ENCODE assay signal across 19 mouse cellular contexts in genomic region chr9:42048542-42048941, GRCm38 (mm10).
DNase-seq lines count a peak whose midpoint lies in the region; ATAC-seq and TF ChIP-seq lines count a peak whose summit lies in the region.
"Had no signal": no experiment of that assay in that cellular context is flagged by ENCODE, and none has a peak within 500 bp of the region (broad histone marks: within the 10 kb centered on the region; RNA-seq: fewer than 3 reads in every experiment).

No protein-coding gene starts in this region.

- H3K36me3 ChIP-seq in forebrain, embryonic 14.5 days (ENCODE audit: control insufficient read depth, insufficient read depth, low read length): peaks cover 9% of the 10 kb centered on the region
- H3K36me3 ChIP-seq in forebrain, embryonic 10.5 days (replicated peaks): no peaks in the 10 kb centered on the region
- H3K36me3 ChIP-seq in heart, embryonic 13.5 days: 0 out of 2 replicates have a peak, but pooled peaks cover 4% of the 10 kb centered on the region
- H3K36me3 ChIP-seq in midbrain, embryonic 14.5 days (ENCODE audit: control insufficient read depth, insufficient read depth, low read length): no peaks in the 10 kb centered on the region
- H3K36me3 ChIP-seq in midbrain, postnatal 0 days (ENCODE audit: insufficient read depth, low read length): peaks cover 7% of the 10 kb centered on the region; the same call in 1 of the 2 replicates
- H3K36me3 ChIP-seq: G1E had no signal

- intact Hi-C loops in gastrocnemius, adult 2 months (cut with DNase I): loop anchor here (5.0 kb wide), 1 partner anchor 41 kb away; no protein-coding TSS in a partner anchor

- 3% methylated on average over 2 of the region's 2 CpGs for WGBS in forebrain, embryonic 14.5 days
- whole genome bisulfite sequencing in forebrain, embryonic 10.5 days: 33% methylated on average over 2 of the region's 2 CpGs
- WGBS in heart, embryonic 13.5 days: 25% methylated on average over 2 of the region's 2 CpGs
- WGBS in midbrain, embryonic 14.5 days: 21% methylated on average over 2 of the region's 2 CpGs
- WGBS in midbrain, postnatal 0 days: 16% methylated on average over 2 of the region's 2 CpGs

- no peaks in the 10 kb centered on the region for H3K27me3 ChIP-seq in forebrain, embryonic 14.5 days (replicated peaks; ENCODE audit: control insufficient read depth, insufficient read depth, low read length)
- H3K27me3 ChIP-seq in forebrain, embryonic 10.5 days (ENCODE audit: poor library complexity, severe bottlenecking): peaks cover 94% of the 10 kb centered on the region
- H3K27me3 ChIP-seq in heart, embryonic 13.5 days (replicated peaks): peaks cover 15% of the 10 kb centered on the region
- H3K27me3 ChIP-seq in midbrain, embryonic 14.5 days (ENCODE audit: control insufficient read depth, insufficient read depth, low read length): no peaks in the 10 kb centered on the region
- no peaks in the 10 kb centered on the region for H3K27me3 ChIP-seq in midbrain, postnatal 0 days (ENCODE audit: insufficient read depth, low read length)
- H3K27me3 ChIP-seq: embryonic facial prominence, embryonic 15.5 days had no signal

- H3K27ac ChIP-seq in forebrain, embryonic 14.5 days (ENCODE audit: low read depth, low read length): no peak overlapping the region
- H3K27ac ChIP-seq in forebrain, embryonic 10.5 days: no peak overlapping the region
- H3K27ac ChIP-seq in heart, embryonic 13.5 days (replicated peaks): no peak overlapping the region
- no peak overlapping the region for H3K27ac ChIP-seq in midbrain, embryonic 14.5 days (replicated peaks; ENCODE audit: low read depth, low read length)
- H3K27ac ChIP-seq in midbrain, postnatal 0 days (ENCODE audit: low read depth, low read length): no peak overlapping the region
- H3K27ac ChIP-seq in gastrocnemius, adult 2 months: no peak overlapping the region
- H3K27ac ChIP-seq: embryonic facial prominence, embryonic 15.5 days had no signal

- DNase-seq in forebrain, embryonic 14.5 days (ENCODE audit: low spot score): peak; percentile 44
- no peak for DNase-seq in forebrain, embryonic 10.5 days (ENCODE audit: extremely low spot score, low spot score)
- no peak for DNase-seq in heart, postnatal 4 days
- DNase-seq in midbrain, embryonic 14.5 days: peak; percentile 53
- DNase-seq in midbrain, postnatal 0 days (ENCODE audit: low spot score): no peak
- DNase-seq in gastrocnemius, adult 2 months: no peak
- DNase-seq: adrenal gland, adult 8-10 months; adrenal gland, postnatal 36 days; cerebellum, adult 11 months; embryo, embryonic 11 days; gastrocnemius, postnatal 14 days had no signal

- ATAC-seq in forebrain, embryonic 14.5 days: no peak
- ATAC-seq in heart, embryonic 13.5 days (ENCODE audit: extremely low read depth, insufficient number of reproducible peaks, low FRiP score, low TSS enrichment): no peak
- no peak for ATAC-seq in midbrain, embryonic 14.5 days (ENCODE audit: low FRiP score, low TSS enrichment)
- ATAC-seq in midbrain, postnatal 0 days (ENCODE audit: low FRiP score): no peak
- ATAC-seq: CD4-positive, CD25-positive, alpha-beta regulatory T cell, adult 4 months; forebrain, embryonic 16.5 days; intestine, embryonic 16.5 days had no signal

- peaks cover 16% of the 10 kb centered on the region for H3K4me1 ChIP-seq in forebrain, embryonic 14.5 days (ENCODE audit: control insufficient read depth, insufficient read depth, low read length)
- H3K4me1 ChIP-seq in forebrain, embryonic 10.5 days: peaks cover 22% of the 10 kb centered on the region
- peaks cover 24% of the 10 kb centered on the region for H3K4me1 ChIP-seq in heart, embryonic 13.5 days
- no peaks in the 10 kb centered on the region for H3K4me1 ChIP-seq in midbrain, embryonic 14.5 days (ENCODE audit: control insufficient read depth, insufficient read depth, low read length)
- H3K4me1 ChIP-seq in midbrain, postnatal 0 days (ENCODE audit: insufficient read depth, low read length): peaks cover 2% of the 10 kb centered on the region; the same call in 1 of the 2 replicates

- no peak overlapping the region for H3K4me2 ChIP-seq in forebrain, embryonic 14.5 days (ENCODE audit: low read length)
- H3K4me2 ChIP-seq in heart, embryonic 13.5 days: peak overlapping the region; percentile 20; the same call in 1 of the 2 replicates
- no peak overlapping the region for H3K4me2 ChIP-seq in midbrain, embryonic 14.5 days (ENCODE audit: low read length)
- no peak overlapping the region for H3K4me2 ChIP-seq in midbrain, postnatal 0 days (ENCODE audit: low read depth, low read length, poor library complexity, severe bottlenecking)
- H3K4me2 ChIP-seq: embryonic facial prominence, embryonic 15.5 days; hindbrain, embryonic 14.5 days had no signal

- TF ChIP-seq CTCF in midbrain, postnatal 0 days (IDR thresholded peaks at IDR 0.05): no peak
- no peak for TF ChIP-seq CTCF in gastrocnemius, adult 2 months (IDR thresholded peaks at IDR 0.05)

- H3K9ac ChIP-seq in forebrain, embryonic 14.5 days (ENCODE audit: low read length): no peak overlapping the region
- H3K9ac ChIP-seq in heart, embryonic 13.5 days: no peak overlapping the region
- no peak overlapping the region for H3K9ac ChIP-seq in midbrain, embryonic 14.5 days (replicated peaks; ENCODE audit: low read length)
- H3K9ac ChIP-seq in midbrain, postnatal 0 days (replicated peaks; ENCODE audit: low read length, poor library complexity, severe bottlenecking): no peak overlapping the region
- H3K9ac ChIP-seq: embryonic facial prominence, embryonic 15.5 days; hindbrain, embryonic 14.5 days had no signal

- H3K4me3 ChIP-seq in forebrain, embryonic 14.5 days (ENCODE audit: low read depth, low read length): no peak overlapping the region
- no peak overlapping the region for H3K4me3 ChIP-seq in forebrain, embryonic 10.5 days
- no peak overlapping the region for H3K4me3 ChIP-seq in heart, embryonic 13.5 days
- H3K4me3 ChIP-seq in midbrain, embryonic 14.5 days (replicated peaks; ENCODE audit: low read depth, low read length): no peak overlapping the region
- H3K4me3 ChIP-seq in midbrain, postnatal 0 days (ENCODE audit: low read depth, low read length): no peak overlapping the region
- no peak overlapping the region for H3K4me3 ChIP-seq in gastrocnemius, adult 2 months
- H3K4me3 ChIP-seq: embryonic facial prominence, embryonic 15.5 days; erythroblast, embryonic 14.5 days had no signal

- no peaks in the 10 kb centered on the region for H3K9me3 ChIP-seq in forebrain, embryonic 14.5 days (replicated peaks; ENCODE audit: control insufficient read depth, low read length)
- peaks cover 8% of the 10 kb centered on the region; the same call in 1 of the 2 replicates for H3K9me3 ChIP-seq in forebrain, embryonic 10.5 days
- H3K9me3 ChIP-seq in heart, embryonic 13.5 days: peaks cover 3% of the 10 kb centered on the region; the same call in 1 of the 2 replicates
- no peaks in the 10 kb centered on the region for H3K9me3 ChIP-seq in midbrain, embryonic 14.5 days (ENCODE audit: control insufficient read depth, low read length)
- no peaks in the 10 kb centered on the region for H3K9me3 ChIP-seq in midbrain, postnatal 0 days (ENCODE audit: low read length)
- H3K9me3 ChIP-seq: embryonic facial prominence, embryonic 15.5 days had no signal

Comparison
In these comparisons a context has a peak if more than half of its experiments do, and no peak if none do; other contexts are left out.
1. DNase-seq: peak in forebrain, embryonic 14.5 days (single experiment) and midbrain, embryonic 14.5 days (single experiment); none in forebrain, embryonic 10.5 days (single experiment), heart, postnatal 4 days (single experiment), midbrain, postnatal 0 days (single experiment) and gastrocnemius, adult 2 months (single experiment).